Mouse (Mus musculus): ENCODE measurements around the gene Cd40.

Gene Cd40

GRCm38 (mm10) chr2:165100749-165101148 lies 45.3 kb downstream of the Cd40 start:
- no peak for DNase-seq (ENCODE audit: low read depth, low spot score)

GRCm38 (mm10) chr2:165102920-165103319 lies 47.5 kb downstream of the Cd40 start:
- no peak for DNase-seq (ENCODE audit: low read depth, low spot score)

- DNase-seq (ENCODE audit: low read depth, low spot score), result no peak
Measured at GRCm38 (mm10) chr2:165105513-165106079, 50.2 kb downstream of the Cd40 start.

- DNase-seq (ENCODE audit: low read depth, low spot score), result no peak
Measured at GRCm38 (mm10) chr2:165106585-165106984, 51.2 kb downstream of the Cd40 start.

- DNase-seq (ENCODE audit: low read depth, low spot score), result peak; percentile 52
Measured at GRCm38 (mm10) chr2:165112149-165112548, 56.7 kb downstream of the Cd40 start.

- no peak for DNase-seq (ENCODE audit: low read depth, low spot score)
Measured at GRCm38 (mm10) chr2:165113733-165114132, 58.3 kb downstream of the Cd40 start.

GRCm38 (mm10) chr2:165120765-165121164 lies 65.3 kb downstream of the Cd40 start:
- DNase-seq (ENCODE audit: low read depth, low spot score), result no peak

- no peak for DNase-seq (ENCODE audit: low read depth, low spot score)
Measured at GRCm38 (mm10) chr2:165121206-165121840, 65.9 kb downstream of the Cd40 start.
